Mouse (Mus musculus) lung, embryonic 15.5 days (tissue): ENCODE results near the gene Scarf2. TPM values are rescaled to one million over a fixed set of nuclear protein-coding genes. Genes with fewer than 3 reads are reported as not detected.

Experiments used
- ATAC-seq: fragments of 200-750 bp; cut with Nextera tagmentation; 2 replicates; pipeline ENCODE4 v1.8.0; 2017; ENCODE audit warnings: moderate number of reproducible peaks, borderline replicate concordance; ENCODE audit not compliant: low FRiP score, low TSS enrichment; ENCODE audit errors: extremely low read depth
- H3K27ac ChIP-seq: fragments of 300-500 bp; sonication (generic); 2 replicates; pipeline ENCODE4 v1.5.1; 2015; ENCODE audit warnings: moderate library complexity, mild to moderate bottlenecking, inconsistent platforms
- H3K27me3 ChIP-seq: fragments of 300-500 bp; sonication (generic); 2 replicates; pipeline ENCODE4 v1.6.1; 2015; ENCODE audit warnings: inconsistent platforms
- H3K36me3 ChIP-seq: fragments of 300-500 bp; sonication (generic); 2 replicates; pipeline ENCODE4 v1.6.1; 2015; ENCODE audit warnings: inconsistent platforms
- H3K4me1 ChIP-seq: fragments of 300-500 bp; sonication (generic); 2 replicates; pipeline ENCODE4 v1.6.1; 2015; ENCODE audit warnings: inconsistent platforms
- H3K4me2 ChIP-seq: fragments of 300-500 bp; sonication (generic); 2 replicates; pipeline ENCODE4 v1.6.1; 2015; ENCODE audit warnings: inconsistent platforms, mild to moderate bottlenecking, moderate library complexity
- H3K4me3 ChIP-seq: fragments of 300-500 bp; sonication (generic); 2 replicates; pipeline ENCODE4 v1.5.1; 2015; ENCODE audit warnings: mild to moderate bottlenecking, inconsistent platforms
- H3K9ac ChIP-seq: fragments of 300-500 bp; sonication (generic); 2 replicates; pipeline ENCODE4 v1.6.1; 2015; ENCODE audit warnings: inconsistent platforms
- H3K9me3 ChIP-seq: fragments of 300-500 bp; sonication (generic); 2 replicates; pipeline ENCODE4 v1.6.1; 2016; ENCODE audit warnings: inconsistent platforms
- WGBS: fragments of 180-500 bp; shearing (Covaris S2); methylation state at CpG from one replicate; pipeline ENCODE4 v1.1.7; 2015; 5-methylcytosine and 5-hydroxymethylcytosine counted together
- polyA plus RNA-seq: library from polyadenylated mRNA; unstranded; fragments of >200 nt; fragmentation: Nextera tagmentation; extraction: Ambion mirVana; gene quantifications from 2 replicates; pipeline ENCODE4 v1.2.1, GENCODE M21; 2015

Scarf2 gene
- polyA plus RNA-seq, 1 experiment from 2014 or later: 20.5 TPM

- Histone ChIP-seq H3K36me3 (peaks cover 6% of the 10 kb centered on the region; the same call in 1 of the 2 replicates), H3K27me3 (peaks cover 73% of the 10 kb centered on the region), H3K9me3 (no peaks in the 10 kb centered on the region), H3K4me1 (peaks cover 82% of the 10 kb centered on the region), H3K9ac (peak overlapping the region; percentile 18; the same call in 1 of the 2 replicates), H3K27ac (no peak overlapping the region), H3K4me2 (peak overlapping the region; percentile 56), H3K4me3 (peak overlapping the region; percentile 27; the same call in 1 of the 2 replicates)
- WGBS: 20% methylated on average over 7 of the region's 7 CpGs
- no peak for ATAC-seq
These were observed 4.8 kb downstream of the Scarf2 start for GRCm38 (mm10) chr16:17801777-17802455.

- peaks cover 87% of the 10 kb centered on the region for H3K4me1 ChIP-seq
- H3K36me3 ChIP-seq: peaks cover 6% of the 10 kb centered on the region; the same call in 1 of the 2 replicates
- no peak overlapping the region for H3K27ac ChIP-seq
- peak overlapping the region; percentile 27 for H3K4me3 ChIP-seq
- H3K4me2 ChIP-seq: peak overlapping the region; percentile 56
- H3K9ac ChIP-seq: peak overlapping the region; percentile 18
- peaks cover 73% of the 10 kb centered on the region for H3K27me3 ChIP-seq
- no peaks in the 10 kb centered on the region for H3K9me3 ChIP-seq
- 34% methylated on average over 18 of the region's 18 CpGs for WGBS
- ATAC-seq: no peak
These were observed 5.4 kb downstream of the Scarf2 start for GRCm38 (mm10) chr16:17802456-17802838.

- peaks cover 77% of the 10 kb centered on the region for H3K27me3 ChIP-seq
- WGBS: 17% methylated on average over 83 of the region's 83 CpGs
These were observed 6.0 kb downstream of the Scarf2 start for GRCm38 (mm10) chr16:17802839-17803674.

GRCm38 (mm10) chr16:17803675-17804448 lies 6.8 kb downstream of the Scarf2 start:
- Histone ChIP-seq H3K27ac (no peak overlapping the region), H3K4me2 (peak overlapping the region; percentile 56), H3K4me3 (peak overlapping the region; percentile 25), H3K9me3 (no peaks in the 10 kb centered on the region), H3K36me3 (peaks cover 14% of the 10 kb centered on the region; the same call in 1 of the 2 replicates), H3K9ac (no peak overlapping the region), H3K4me1 (peaks cover 96% of the 10 kb centered on the region), H3K27me3 (peaks cover 78% of the 10 kb centered on the region)
- ATAC-seq: no peak
- 33% methylated on average over 33 of the region's 33 CpGs for WGBS

More at GRCm38 (mm10) chr16:17802839-17803674, 6.0 kb downstream of the Scarf2 start:
- Histone ChIP-seq H3K9me3 (no peaks in the 10 kb centered on the region), H3K4me1 (peaks cover 93% of the 10 kb centered on the region), H3K4me3 (peak overlapping the region; percentile 27), H3K9ac (peak overlapping the region; percentile 18; the same call in 1 of the 2 replicates), H3K27ac (no peak overlapping the region), H3K4me2 (peak overlapping the region; percentile 56), H3K36me3 (peaks cover 9% of the 10 kb centered on the region; the same call in 1 of the 2 replicates)
- no peak for ATAC-seq

GRCm38 (mm10) chr16:17804449-17804912 lies 7.4 kb downstream of the Scarf2 start:
- H3K4me3 ChIP-seq: peak overlapping the region; percentile 25
- H3K36me3 ChIP-seq: peaks cover 14% of the 10 kb centered on the region; the same call in 1 of the 2 replicates
- H3K4me1 ChIP-seq: peaks cover 96% of the 10 kb centered on the region
- H3K27ac ChIP-seq: no peak overlapping the region
- no peak overlapping the region; the same call in 1 of the 2 replicates for H3K9ac ChIP-seq
- ATAC-seq: peak; percentile 23; the same call in 1 of the 2 replicates
- peaks cover 72% of the 10 kb centered on the region for H3K27me3 ChIP-seq
- WGBS: 15% methylated on average over 33 of the region's 33 CpGs
- peak overlapping the region; percentile 56 for H3K4me2 ChIP-seq
- H3K9me3 ChIP-seq: no peaks in the 10 kb centered on the region

GRCm38 (mm10) chr16:17804982-17805381 lies 7.9 kb downstream of the Scarf2 start:
- Histone ChIP-seq H3K27me3 (peaks cover 67% of the 10 kb centered on the region), H3K9ac (no peak overlapping the region; the same call in 1 of the 2 replicates), H3K36me3 (peaks cover 14% of the 10 kb centered on the region; the same call in 1 of the 2 replicates), H3K4me1 (peaks cover 95% of the 10 kb centered on the region), H3K9me3 (no peaks in the 10 kb centered on the region), H3K4me2 (peak overlapping the region; percentile 56), H3K27ac (no peak overlapping the region), H3K4me3 (peak overlapping the region; percentile 25; the same call in 1 of the 2 replicates)
- no peak for ATAC-seq
- WGBS: 44% methylated on average over 7 of the region's 7 CpGs

GRCm38 (mm10) chr16:17806581-17807191 lies 9.6 kb downstream of the Scarf2 start:
- Histone ChIP-seq H3K27me3 (peaks cover 57% of the 10 kb centered on the region), H3K9ac (peak overlapping the region; percentile 57), H3K27ac (peak overlapping the region; percentile 74), H3K4me2 (peak overlapping the region; percentile 92), H3K9me3 (no peaks in the 10 kb centered on the region), H3K4me3 (peak overlapping the region; percentile 45), H3K4me1 (peaks cover 88% of the 10 kb centered on the region), H3K36me3 (peaks cover 14% of the 10 kb centered on the region; the same call in 1 of the 2 replicates)
- WGBS: 10% methylated on average over 50 of the region's 50 CpGs
- ATAC-seq: no peak; the same call in 1 of the 2 replicates

- peak; percentile 29; the same call in 1 of the 2 replicates for ATAC-seq
- H3K27ac ChIP-seq: peak overlapping the region; percentile 74
- H3K4me3 ChIP-seq: peak overlapping the region; percentile 45
- no peaks in the 10 kb centered on the region for H3K9me3 ChIP-seq
- H3K4me2 ChIP-seq: peak overlapping the region; percentile 92
- peak overlapping the region; percentile 57 for H3K9ac ChIP-seq
- peaks cover 84% of the 10 kb centered on the region for H3K4me1 ChIP-seq
- H3K27me3 ChIP-seq: peaks cover 50% of the 10 kb centered on the region
- H3K36me3 ChIP-seq: peaks cover 14% of the 10 kb centered on the region; the same call in 1 of the 2 replicates
- WGBS: 8% methylated on average over 73 of the region's 73 CpGs
These were observed 10.3 kb downstream of the Scarf2 start for GRCm38 (mm10) chr16:17807192-17808009.

GRCm38 (mm10) chr16:17809125-17809524 lies 12.0 kb downstream of the Scarf2 start:
- no peak overlapping the region for H3K4me2 ChIP-seq
- H3K36me3 ChIP-seq: peaks cover 10% of the 10 kb centered on the region; the same call in 1 of the 2 replicates
- peak overlapping the region; percentile 82 for H3K27ac ChIP-seq
- peaks cover 32% of the 10 kb centered on the region for H3K27me3 ChIP-seq
- no peak overlapping the region for H3K9ac ChIP-seq
- WGBS: 75% methylated on average over 4 of the region's 4 CpGs
- no peak overlapping the region for H3K4me3 ChIP-seq
- H3K9me3 ChIP-seq: no peaks in the 10 kb centered on the region
- no peak for ATAC-seq
- H3K4me1 ChIP-seq: peaks cover 67% of the 10 kb centered on the region

- Histone ChIP-seq H3K4me1 (peaks cover 61% of the 10 kb centered on the region), H3K27ac (peak overlapping the region; percentile 82), H3K36me3 (peaks cover 10% of the 10 kb centered on the region; the same call in 1 of the 2 replicates), H3K4me3 (no peak overlapping the region), H3K27me3 (peaks cover 32% of the 10 kb centered on the region), H3K9me3 (no peaks in the 10 kb centered on the region), H3K9ac (no peak overlapping the region), H3K4me2 (no peak overlapping the region)
- WGBS: 10% methylated on average over 7 of the region's 7 CpGs
- ATAC-seq: peak; percentile 77
These were observed 12.6 kb downstream of the Scarf2 start for GRCm38 (mm10) chr16:17809711-17810110.
